8 mouse cellular contexts compared by ENCODE assay signal in the genomic region with DNA sequence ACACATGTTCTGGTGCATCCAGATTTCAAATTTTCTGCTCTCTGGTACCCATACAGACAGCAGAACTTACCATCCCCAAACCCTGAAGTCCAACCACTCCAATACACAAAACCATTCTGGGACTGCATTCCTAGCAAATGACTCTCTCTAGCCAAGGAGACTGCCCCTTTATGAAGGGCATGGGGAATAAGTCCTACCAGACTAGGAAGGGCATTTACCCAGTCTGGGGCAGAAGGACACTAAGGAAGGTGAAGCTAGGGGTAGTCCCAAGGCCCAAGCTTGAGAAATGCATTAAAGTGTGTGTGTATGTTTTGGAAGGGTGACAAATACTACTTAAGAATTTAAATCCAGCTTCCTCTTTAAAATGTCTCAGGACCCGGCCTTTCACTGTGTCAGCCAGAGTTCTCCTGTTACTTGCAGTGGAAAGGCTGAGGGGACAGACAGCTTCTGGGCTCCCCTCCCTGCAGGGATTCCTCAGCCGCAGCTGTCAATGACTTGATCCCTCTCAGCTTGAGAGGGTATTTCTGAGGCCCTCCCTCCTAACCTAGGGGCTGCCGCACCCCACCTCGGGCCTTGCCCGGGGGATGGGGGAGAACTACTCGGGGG.
A peak's percentile ranks its signal among the peaks of the same experiment; 100 is the strongest.
DNase-seq lines count a peak whose midpoint lies in the region; ATAC-seq and TF ChIP-seq lines count a peak whose summit lies in the region.

No protein-coding gene starts in this region.

- peak; percentile 45 for DNase-seq in adrenal gland, postnatal 10 days
- no peak for DNase-seq in adrenal gland, postnatal 4 days (ENCODE audit: low spot score in 2 of 2)
- DNase-seq in MEL-GATA-1-ER (ENCODE audit: extremely low read depth, low read depth) = peak; percentile 49
- no peak for DNase-seq in spleen, postnatal 10 days (ENCODE audit: low spot score in 2 of 2)
- no peak for DNase-seq in c-Kit-positive CD71-positive TER-119-positive erythroid progenitor cells, embryonic 14.5 days (ENCODE audit: low spot score)

- H3K4me2 ChIP-seq in heart, embryonic 13.5 days = peak overlapping the region; percentile 94
- H3K4me2 ChIP-seq in limb, embryonic 13.5 days (replicated peaks) = peak overlapping the region; percentile 87
- H3K4me2 ChIP-seq in myocyte (ENCODE audit: low read depth) = peak overlapping the region; percentile 85

- no peaks in the 10 kb centered on the region for H3K79me2 ChIP-seq in myocyte (ENCODE audit: control insufficient read depth, insufficient read depth)

- H3K27ac ChIP-seq in heart, embryonic 13.5 days (replicated peaks) = peak overlapping the region; percentile 74
- H3K27ac ChIP-seq in limb, embryonic 13.5 days = peak overlapping the region; percentile 63; the same call in 1 of the 2 replicates

- H3K27me3 ChIP-seq in heart, embryonic 13.5 days (replicated peaks) = peaks cover 21% of the 10 kb centered on the region
- peaks cover 30% of the 10 kb centered on the region for H3K27me3 ChIP-seq in limb, embryonic 13.5 days
- H3K27me3 ChIP-seq in myocyte (ENCODE audit: control insufficient read depth, insufficient read depth, insufficient read length) = no peaks in the 10 kb centered on the region

- peak overlapping the region; percentile 93 for H3K9ac ChIP-seq in heart, embryonic 13.5 days
- H3K9ac ChIP-seq in limb, embryonic 13.5 days = peak overlapping the region; percentile 81

- ATAC-seq in heart, embryonic 13.5 days (ENCODE audit: extremely low read depth, insufficient number of reproducible peaks, low FRiP score, low TSS enrichment) = 0 out of 2 replicates have a peak, but pooled peaks have one; percentile 15
- ATAC-seq in limb, embryonic 13.5 days (ENCODE audit: low FRiP score, low read depth) = peak; percentile 33

- no peak for TF ChIP-seq POLR2A in myocyte (IDR thresholded peaks at IDR 0.05; ENCODE audit: insufficient read length, low read depth)

- under 1% methylated on average over 6 of the region's 6 CpGs for WGBS in heart, embryonic 13.5 days
- WGBS in limb, embryonic 13.5 days = 4% methylated on average over 6 of the region's 6 CpGs

- peak overlapping the region; percentile 78 for H3K4me3 ChIP-seq in heart, embryonic 13.5 days
- peak overlapping the region; percentile 55 for H3K4me3 ChIP-seq in limb, embryonic 13.5 days
- H3K4me3 ChIP-seq in myocyte = peak overlapping the region; percentile 34

- H3ac ChIP-seq in myocyte (ENCODE audit: control insufficient read depth, insufficient read length) = no peak overlapping the region

- H3K4me1 ChIP-seq in heart, embryonic 13.5 days = peaks cover 69% of the 10 kb centered on the region
- H3K4me1 ChIP-seq in limb, embryonic 13.5 days = peaks cover 60% of the 10 kb centered on the region

- no peaks in the 10 kb centered on the region for H3K9me3 ChIP-seq in heart, embryonic 13.5 days
- no peaks in the 10 kb centered on the region for H3K9me3 ChIP-seq in limb, embryonic 13.5 days

- peaks cover 5% of the 10 kb centered on the region; the same call in 1 of the 2 replicates for H3K36me3 ChIP-seq in heart, embryonic 13.5 days
- 0 out of 2 replicates have a peak, but pooled peaks cover 5% of the 10 kb centered on the region for H3K36me3 ChIP-seq in limb, embryonic 13.5 days
- no peaks in the 10 kb centered on the region for H3K36me3 ChIP-seq in myocyte (ENCODE audit: control insufficient read depth, insufficient read depth)

TF ChIP-seq in myocyte, 11 proteins besides CTCF, POLR2A, EP300 and RAD21:
- no peak for TF ChIP-seq CEBPB (IDR thresholded peaks at IDR 0.05; ENCODE audit: insufficient read depth, poor library complexity, severe bottlenecking)
- TF ChIP-seq TCF3 (IDR thresholded peaks at IDR 0.05; ENCODE audit: insufficient read length, low read depth) = no peak
- TF ChIP-seq E2F4 (IDR thresholded peaks at IDR 0.05; ENCODE audit: insufficient read depth) = no peak
- TF ChIP-seq MYOD1 (IDR thresholded peaks at IDR 0.05; ENCODE audit: control insufficient read depth in 1 of 3, insufficient read length in 2 of 3, low read depth in 2 of 3) = peak in 2 of 3 experiments; percentile 52 to 67
- no peak for TF ChIP-seq SRF (IDR thresholded peaks at IDR 0.05; ENCODE audit: control insufficient read depth, insufficient read length, low read depth)
- no peak for TF ChIP-seq MAX (IDR thresholded peaks at IDR 0.05; ENCODE audit: low read depth)
- TF ChIP-seq MYOG (IDR thresholded peaks at IDR 0.05; ENCODE audit: control insufficient read depth in 1 of 3, insufficient read depth in 1 of 3, insufficient read length in 2 of 3, low read depth in 2 of 3) = peak; percentile 21 to 76 (median 33)
- no peak for TF ChIP-seq REST (IDR thresholded peaks at IDR 0.05; ENCODE audit: insufficient read depth, insufficient read length)
TF ChIP-seq in myocyte: peak in this region for 2.

Comparison
In these comparisons a context has a peak if more than half of its experiments do, and no peak if none do; other contexts are left out.
1. DNase-seq: peak in adrenal gland, postnatal 10 days (single experiment) and MEL-GATA-1-ER (single experiment); none in adrenal gland, postnatal 4 days (0 of 2), spleen, postnatal 10 days (0 of 2) and c-Kit-positive CD71-positive TER-119-positive erythroid progenitor cells, embryonic 14.5 days (single experiment).
2. Peak in every context shown above with its lines, with median percentiles within 50 percentile points of each other: H3K4me2 ChIP-seq and H3K4me3 ChIP-seq.